Mouse (Mus musculus) urinary bladder, postnatal 4 days (tissue): ENCODE data around the gene Sema4b.
A peak's percentile ranks its signal among the peaks of the same experiment; 100 is the strongest.

Experiments
- DNase-seq, 2 experiments: peaks; one replicate each; pipeline ENCODE4 v3.0.0; 2021 to 2022; ENCODE audit warnings: low spot score in 2 of 2

Sema4b gene

DNA sequence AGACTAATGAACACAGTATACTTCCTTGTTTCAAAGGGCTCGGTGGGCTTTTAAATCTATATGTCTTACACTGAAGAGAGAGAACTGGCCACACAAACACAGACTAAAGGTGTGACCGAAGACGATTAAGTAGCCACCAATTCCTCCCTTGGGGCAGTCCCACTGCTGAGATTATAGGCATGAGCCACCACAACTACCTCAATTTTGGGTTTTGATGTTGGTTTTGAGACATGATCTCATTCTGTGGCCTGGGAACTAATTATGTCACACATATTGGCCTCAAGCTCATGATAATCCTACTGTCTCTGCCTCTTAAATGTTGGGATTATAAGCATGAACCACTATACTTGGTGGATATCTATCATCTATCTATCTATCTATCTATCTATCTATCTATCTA lies 9.2 kb upstream of the Sema4b start:
- no peak for DNase-seq

DNA sequence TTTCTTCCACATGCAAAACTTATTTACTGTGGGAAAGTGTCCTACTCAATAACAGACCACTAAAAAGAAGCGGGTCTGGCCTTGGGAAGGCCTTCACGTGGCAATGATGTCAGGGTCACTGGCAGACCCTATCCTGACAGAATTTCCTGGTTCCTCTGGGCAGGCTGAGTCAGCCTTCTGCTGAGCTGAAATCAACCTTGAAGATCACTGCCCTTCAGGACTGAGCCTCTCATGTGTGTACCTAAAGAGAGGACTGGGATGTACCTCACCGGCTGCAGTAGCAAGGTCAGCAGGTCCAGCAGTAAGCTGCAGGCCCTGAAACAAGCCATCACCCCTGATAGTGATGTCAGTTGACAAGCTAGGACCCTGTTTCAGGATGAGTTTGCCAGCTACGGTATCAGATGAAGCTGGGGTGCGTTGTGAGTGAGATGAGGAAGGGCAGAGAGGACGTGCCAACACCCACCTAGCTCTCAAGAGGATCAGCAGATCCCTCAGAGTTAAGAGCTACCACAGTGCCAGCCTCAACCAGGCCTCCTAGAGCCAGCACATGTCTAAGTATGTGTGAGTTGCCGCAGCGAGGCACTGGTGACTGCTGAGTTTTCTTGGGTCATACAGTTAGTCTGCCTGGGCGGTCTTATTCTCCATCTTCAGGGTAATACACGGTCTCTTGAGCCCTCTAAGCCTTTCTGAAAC lies 8.5 kb upstream of the Sema4b start:
- no peak for DNase-seq

DNA sequence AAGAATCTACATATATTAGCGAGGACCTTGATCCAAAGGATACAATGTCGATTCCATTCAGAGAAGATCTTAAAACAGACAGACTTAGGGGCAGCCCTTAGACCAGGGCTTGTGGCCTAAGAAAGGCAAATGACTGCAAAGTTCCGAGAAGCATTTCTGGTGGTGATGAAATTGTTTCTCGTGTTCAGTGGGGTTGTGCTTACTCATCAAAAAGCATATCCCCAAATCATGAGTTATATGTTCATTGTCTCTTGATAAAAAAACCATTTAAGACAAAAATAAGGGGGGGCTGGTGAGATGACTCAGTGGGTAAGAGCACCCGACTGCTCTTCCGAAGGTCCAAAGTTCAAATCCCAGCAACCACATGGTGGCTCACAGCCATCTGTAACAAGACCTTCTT lies 7.3 kb upstream of the Sema4b start:
- DNase-seq, result no peak

GRCm38 (mm10) chr7:80179790-80180189 lies 6.9 kb upstream of the Sema4b start:
- no peak for DNase-seq

DNA sequence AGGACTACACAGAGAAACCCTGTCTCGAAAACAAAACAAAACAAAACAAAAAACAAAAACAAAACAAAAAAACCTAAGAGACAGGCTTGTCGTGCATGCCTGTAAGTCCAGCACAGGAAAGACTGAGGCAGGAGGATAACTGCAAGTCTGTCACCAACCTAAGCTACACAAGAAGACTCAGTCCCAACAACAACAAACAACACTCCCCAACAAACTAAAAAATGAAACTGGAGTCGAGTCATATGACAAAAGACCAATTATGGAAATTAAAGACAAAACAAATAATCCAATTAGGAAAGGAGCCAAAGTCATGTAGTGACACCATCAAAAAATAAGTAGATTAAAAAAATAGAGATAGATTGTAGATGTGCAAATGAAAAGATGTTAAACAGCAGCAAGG lies 6.4 kb upstream of the Sema4b start:
- DNase-seq, result no peak

- no peak for DNase-seq
Measured at GRCm38 (mm10) chr7:80181078-80181477, 5.6 kb upstream of the Sema4b start.

DNA sequence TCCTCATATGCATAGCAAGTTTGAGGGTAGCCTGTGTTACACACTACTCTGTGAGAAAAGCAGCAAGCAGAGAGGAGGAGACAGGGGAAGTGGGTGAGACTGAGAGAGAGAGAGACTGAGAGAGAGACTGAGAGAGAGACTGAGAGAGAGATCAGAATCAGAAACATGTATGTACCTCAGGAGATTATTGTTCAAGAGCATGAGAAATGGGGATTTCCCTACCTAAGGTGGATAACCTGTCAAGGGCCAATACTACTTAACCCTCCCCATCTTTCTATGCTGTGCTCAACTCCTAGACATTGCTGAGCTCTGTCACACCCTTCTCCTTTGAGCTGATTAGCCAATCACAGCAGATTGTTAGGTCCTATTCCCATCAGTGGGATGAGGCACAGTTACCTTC lies 4.5 kb upstream of the Sema4b start:
- DNase-seq, result no peak

DNA sequence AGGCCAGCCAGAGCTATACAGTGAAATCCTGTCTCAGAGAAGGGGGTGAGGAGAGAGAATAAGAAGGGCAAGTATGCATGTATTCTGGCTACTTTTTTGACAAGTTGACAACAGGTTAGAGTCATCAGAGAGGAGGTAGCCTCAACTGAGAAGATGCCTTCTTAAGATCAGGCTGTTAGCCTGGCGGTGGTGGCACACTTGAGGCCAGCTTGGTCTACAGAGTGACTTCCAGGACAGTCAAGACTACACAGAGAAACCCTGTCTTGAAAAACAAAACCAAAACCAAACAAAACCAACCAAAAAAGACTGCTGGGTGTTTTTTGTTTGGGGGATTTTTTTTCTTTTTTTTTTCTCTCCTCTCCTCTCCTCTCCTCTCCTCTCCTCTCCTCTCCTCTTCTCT lies 3.2 kb upstream of the Sema4b start:
- DNase-seq, result no peak

GRCm38 (mm10) chr7:80183969-80184368 lies 2.7 kb upstream of the Sema4b start:
- no peak for DNase-seq

- DNase-seq, result no peak
Measured at GRCm38 (mm10) chr7:80184551-80184950, 2.1 kb upstream of the Sema4b start.

- DNase-seq, result no peak
Measured at GRCm38 (mm10) chr7:80184968-80185367, 1.7 kb upstream of the Sema4b start.

DNA sequence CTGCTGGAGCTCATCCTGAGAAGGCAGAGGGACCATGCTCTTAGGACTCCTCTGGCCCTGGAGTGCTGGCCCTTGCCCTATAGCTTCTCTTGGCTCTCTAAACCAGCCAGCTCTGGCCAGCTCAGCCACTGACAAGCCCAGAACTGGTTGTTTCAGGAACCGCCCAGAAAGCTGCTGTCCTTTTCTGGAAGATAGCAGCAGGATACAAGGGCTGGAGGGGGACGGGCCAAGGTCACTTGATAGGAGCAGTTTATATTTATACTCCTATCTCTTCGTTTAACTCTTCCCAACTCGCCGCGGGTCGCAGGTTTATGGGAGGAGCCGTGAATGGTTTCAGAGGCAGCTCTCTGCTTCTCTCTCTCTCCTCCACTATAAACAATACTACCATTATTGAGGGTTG lies 620 bp upstream of the Sema4b start:
- peak in 1 of 2 experiments; percentile 52 for DNase-seq

DNA sequence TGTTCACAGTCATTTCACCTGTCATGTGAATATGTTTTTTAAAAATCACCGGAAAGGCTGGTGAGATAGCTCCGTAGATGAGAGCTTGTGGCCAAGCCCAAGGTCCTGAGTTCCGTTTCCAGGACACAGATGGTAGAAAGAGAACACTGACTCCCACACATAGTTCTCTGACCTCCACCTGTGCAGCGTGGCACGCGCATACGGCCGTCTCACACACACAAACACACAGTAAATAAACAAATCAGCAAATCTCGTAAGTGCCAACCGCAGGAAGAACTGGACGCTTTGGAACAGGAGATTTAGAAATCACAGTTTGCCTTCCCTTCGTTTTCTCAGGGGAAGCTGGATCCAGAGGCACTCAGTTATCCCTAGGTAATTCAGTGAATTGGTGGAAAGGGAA lies 860 bp downstream of the Sema4b start:
- DNase-seq, result no peak

GRCm38 (mm10) chr7:80188579-80189125 lies 2.0 kb downstream of the Sema4b start:
- DNase-seq, result no peak

GRCm38 (mm10) chr7:80189147-80189933 lies 2.7 kb downstream of the Sema4b start:
- DNase-seq, result no peak

DNA sequence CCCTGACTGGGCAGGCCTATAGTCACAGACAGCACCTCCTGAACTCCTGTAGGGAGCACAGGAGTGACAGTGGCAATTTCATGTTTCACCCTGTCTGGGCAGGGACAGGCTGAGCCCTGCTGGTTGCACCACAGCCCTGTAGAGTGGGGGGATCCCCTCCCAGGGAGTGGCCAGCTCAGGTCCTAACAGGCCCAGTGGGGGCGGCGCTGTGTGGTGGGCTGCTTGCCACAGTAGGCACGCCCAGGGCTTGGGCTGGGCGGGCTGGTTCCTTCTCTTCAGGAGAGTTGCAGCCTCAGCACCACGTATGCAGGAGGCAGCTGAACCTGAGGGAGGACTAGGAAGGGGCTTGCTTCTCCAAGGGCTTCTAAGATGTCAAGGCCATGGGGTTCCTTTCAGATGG lies 4.8 kb downstream of the Sema4b start:
- peak; percentile 76 to 80 for DNase-seq

DNA sequence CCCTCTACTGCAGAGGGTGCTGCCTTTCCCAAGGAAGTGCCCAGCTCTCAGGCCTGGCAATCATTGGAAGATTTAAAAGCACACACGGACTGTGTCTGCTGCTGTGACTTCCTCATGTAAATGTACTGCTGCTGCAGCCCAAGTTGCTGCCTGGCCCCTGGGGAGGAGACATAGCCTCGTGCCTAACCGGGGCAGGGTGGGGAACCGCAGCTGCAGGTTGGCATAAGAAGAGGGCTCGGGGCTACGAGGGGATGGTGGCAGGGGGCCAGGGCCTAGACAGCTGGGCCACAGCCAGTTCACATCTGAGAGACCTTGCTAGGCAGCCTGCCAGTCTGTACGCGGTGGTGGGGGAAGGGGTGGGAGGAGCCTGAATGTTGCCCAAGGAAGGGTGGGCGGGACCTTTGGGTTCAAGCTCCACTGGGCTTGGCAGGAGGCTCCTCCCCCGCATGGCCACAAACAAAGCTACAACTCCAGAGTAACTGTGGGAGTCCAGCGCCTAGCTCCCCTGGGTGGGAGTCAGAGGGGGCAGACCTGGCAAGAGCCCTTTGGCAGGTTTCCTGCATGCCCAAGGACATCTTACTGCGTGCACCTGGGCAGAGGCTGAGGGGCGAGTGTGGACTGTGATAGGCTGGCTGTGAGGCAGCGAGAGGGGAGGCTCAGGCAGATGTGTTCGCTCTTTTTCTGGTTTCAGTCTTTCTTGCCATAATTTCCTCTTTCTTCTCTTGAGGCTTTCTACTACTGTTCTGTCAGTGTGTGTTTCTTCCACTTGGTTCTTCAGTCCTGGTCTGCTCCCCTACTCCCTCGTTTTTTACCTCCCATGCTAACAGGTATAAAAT lies 5.8 kb downstream of the Sema4b start:
- DNase-seq, result peak; percentile 84 to 85

DNA sequence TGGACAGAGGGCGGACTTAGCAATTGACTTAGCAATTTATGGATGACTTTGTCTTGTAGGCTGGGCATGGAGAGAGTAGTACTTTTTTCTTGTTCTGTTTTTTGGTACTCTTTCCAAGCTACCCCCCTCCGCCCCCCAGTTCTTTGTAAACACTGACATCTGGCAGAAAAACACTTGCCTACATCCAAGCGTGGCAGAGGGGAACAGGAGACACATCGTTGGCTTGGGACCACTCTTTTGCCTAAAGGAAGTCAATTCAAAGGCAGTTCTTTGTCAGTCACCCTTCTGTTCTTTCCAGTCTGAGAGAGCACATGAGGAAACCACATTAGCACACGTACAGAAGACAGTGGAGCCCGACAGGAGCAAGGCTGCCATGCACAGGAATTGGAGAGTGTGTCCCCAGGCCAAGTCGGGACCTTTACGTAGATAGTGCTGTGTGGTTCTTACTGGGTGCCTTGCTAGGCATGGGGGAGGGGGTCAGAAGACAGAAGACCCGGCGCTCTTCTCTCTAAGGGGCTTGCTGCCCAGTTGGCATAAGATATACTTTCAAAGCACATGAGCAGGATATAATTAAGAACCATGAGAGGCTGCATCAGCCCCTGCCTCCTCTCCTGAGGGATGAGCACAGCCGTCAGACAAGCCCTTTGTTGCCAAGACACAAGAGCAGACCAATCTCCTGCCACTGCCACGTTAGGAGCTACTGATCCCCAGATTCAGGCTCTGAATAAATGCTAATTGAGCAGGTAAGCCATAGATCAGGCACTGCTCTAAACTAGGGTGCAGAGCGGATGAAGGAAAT lies 7.5 kb downstream of the Sema4b start:
- no peak for DNase-seq

DNA sequence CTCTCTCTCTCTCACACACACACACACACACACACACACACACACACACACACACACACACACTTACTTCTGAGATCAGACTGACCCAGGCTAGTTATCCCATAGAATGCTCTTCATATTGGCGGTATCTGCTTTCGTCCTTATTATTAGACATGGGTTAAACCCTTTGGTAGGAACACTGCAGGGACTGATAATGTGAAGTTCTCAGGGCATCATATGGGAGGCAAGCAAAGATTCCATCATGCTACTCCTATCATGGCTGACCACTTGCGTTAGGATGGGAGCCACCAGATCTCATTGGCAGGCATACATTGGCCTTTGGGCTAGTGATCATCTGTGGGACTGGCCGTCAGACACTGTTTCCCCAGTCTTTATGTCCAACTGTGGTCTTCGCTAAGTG lies 8.5 kb downstream of the Sema4b start:
- no peak for DNase-seq

- DNase-seq, result no peak
Measured at GRCm38 (mm10) chr7:80195576-80196263, 9.1 kb downstream of the Sema4b start.

GRCm38 (mm10) chr7:80197371-80197770 lies 10.7 kb downstream of the Sema4b start:
- no peak for DNase-seq
